Mouse (Mus musculus) central nervous system, embryonic 18 days (tissue): ENCODE results near the gene Tcp10a. TPM values are rescaled to one million over a fixed set of nuclear protein-coding genes. Genes with fewer than 3 reads are reported as not detected.

ENCODE experiments used
- polyA plus RNA-seq: library from polyadenylated mRNA; depleted of rRNA; stranded (reverse); fragments of >200 nt; gene quantifications from 2 replicates; pipeline ENCODE4 v1.2.3, GENCODE M21; 2012; rRNA removed

The Tcp10a gene
- polyA plus RNA-seq, result 0.06 and 0.07 TPM in 2 replicates

GRCm38 (mm10) chr17:7324346-7324745 is at the start of gene Tcp10a:
TSS of gene Tcp10a (plus strand) at chr17:7324646.

DNA sequence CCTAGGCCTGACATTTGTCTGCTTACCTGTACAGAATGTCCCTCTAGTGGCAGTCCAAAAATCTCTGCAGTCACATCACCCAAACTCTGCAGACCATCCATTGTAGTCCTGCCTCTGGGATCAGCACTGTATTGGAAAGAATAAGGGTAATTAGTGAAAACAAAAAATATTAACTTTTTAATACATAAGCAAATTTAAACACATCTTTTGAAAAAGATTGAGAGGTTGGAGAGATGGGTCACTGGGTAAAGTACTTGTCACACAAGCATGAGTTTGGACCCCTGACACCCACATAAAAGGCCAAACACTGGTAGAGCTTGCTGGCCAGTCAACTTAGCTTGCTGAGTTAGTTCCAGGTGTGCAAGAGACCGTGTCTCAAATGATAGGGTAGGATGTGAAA is 28.1 kb downstream of the Tcp10a start, which contains the start of gene Ttll2:
TSS of gene Ttll2 (minus strand) at position 101 of the 400 bp plus-strand sequence.

GRCm38 (mm10) chr17:7371879-7372278 is 47.4 kb downstream of the Tcp10a start, which contains the start of gene Gm49630:
TSS of gene Gm49630 (minus strand) at chr17:7371979.

DNA sequence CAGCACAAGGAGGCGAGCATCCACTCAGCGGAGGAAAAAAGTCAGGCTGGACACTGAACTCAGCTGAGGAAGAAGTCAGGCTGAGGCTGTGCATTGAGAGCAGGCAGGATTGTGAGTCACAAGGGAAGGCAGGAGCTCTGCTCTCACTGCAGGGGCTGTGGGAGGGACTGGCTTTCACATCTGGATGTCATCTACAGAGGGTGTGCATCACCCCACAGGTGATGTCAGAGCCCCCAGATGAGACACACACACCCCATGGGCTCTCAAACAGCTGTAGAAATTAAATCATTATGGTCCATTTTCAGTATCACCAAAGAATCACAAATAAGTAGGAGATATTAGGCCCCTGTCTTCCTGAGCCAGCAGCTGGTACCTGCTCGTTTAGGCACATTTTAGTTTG is 60.9 kb downstream of the Tcp10a start, which contains the start of gene Unc93a2:
TSS of gene Unc93a2 (minus strand) at position 101 of the 400 bp plus-strand sequence.

Other genes starting within 250 kb of the Tcp10a start
- 27.4 and 28.7 TPM in 2 replicates for gene Rps6ka2, start 154.5 kb upstream of the Tcp10a start, polyA plus RNA-seq
- 0.05 TPM in 1 of 2 replicates, not detected in the other for gene Ttll2, start 28.1 kb downstream of the Tcp10a start, polyA plus RNA-seq
- not detected in 2 replicates for gene Gm49630, start 47.3 kb downstream of the Tcp10a start, polyA plus RNA-seq
- 0.07 and 0.16 TPM in 2 replicates for gene Unc93a2, start 60.8 kb downstream of the Tcp10a start, polyA plus RNA-seq